Comparison of ENCODE assay signal across 22 mouse cellular contexts in the genomic region with DNA sequence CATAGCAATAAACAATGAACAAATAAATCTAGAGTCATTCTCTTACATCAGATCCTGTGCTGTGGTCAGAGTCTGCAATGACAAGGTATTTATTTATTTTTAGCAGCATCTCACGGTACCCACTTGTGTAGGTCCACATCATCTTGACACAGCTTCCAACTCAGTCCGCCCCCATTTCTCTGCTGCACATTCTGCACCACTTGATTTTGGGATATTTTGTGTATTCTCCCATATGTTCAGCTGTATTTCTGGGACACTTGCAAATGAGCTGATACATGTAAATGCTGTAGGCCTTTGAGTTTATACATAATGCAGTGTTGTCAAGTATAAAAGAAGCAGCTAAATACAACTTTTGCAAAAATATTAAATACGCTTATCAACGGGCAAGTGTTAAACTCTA.
DNase-seq lines count a peak whose midpoint lies in the region; TF ChIP-seq lines count a peak whose summit lies in the region.
"Had no signal": no experiment of that assay in that cellular context is flagged by ENCODE, and none has a peak within 500 bp of the region (broad histone marks: within the 10 kb centered on the region; RNA-seq: fewer than 3 reads in every experiment).

No protein-coding gene starts in this region.

- peak overlapping the region; percentile 72 for H3K27ac ChIP-seq in left cerebral cortex, adult 2 months
- H3K27ac ChIP-seq: embryonic facial prominence, embryonic 13.5 days; forebrain, embryonic 12.5 days; hindbrain, embryonic 13.5 days; liver, embryonic 13.5 days had no signal

- TF ChIP-seq CTCF in left cerebral cortex, adult 2 months (IDR thresholded peaks at IDR 0.05): no peak

- no peak overlapping the region for H3K4me3 ChIP-seq in left cerebral cortex, adult 2 months
- H3K4me3 ChIP-seq: embryonic facial prominence, embryonic 13.5 days; erythroblast, embryonic 14.5 days; forebrain, embryonic 12.5 days; heart, embryonic 12.5 days; hindbrain, embryonic 13.5 days; liver, embryonic 13.5 days had no signal

- DNase-seq in left cerebral cortex, adult 11 months (ENCODE audit: low spot score): peak; percentile 73
- no peak for DNase-seq in left cerebral cortex, postnatal 4 days
- peak; percentile 17 to 44 for DNase-seq in left cerebral cortex, adult 2 months (ENCODE audit: extremely low spot score in 1 of 2, low spot score in 2 of 2)
- DNase-seq in right cerebral cortex, adult 2 months (ENCODE audit: low spot score in 2 of 2): peak; percentile 60 to 64
- no peak for DNase-seq in spleen, postnatal 14 days (ENCODE audit: low spot score in 2 of 2)
- DNase-seq in adrenal gland, adult (ENCODE audit: inconsistent age in 2 of 2, low spot score in 1 of 2): no peak
- no peak for DNase-seq in heart, postnatal 14 days
- DNase-seq: cerebellum, adult 2 months; cerebellum, postnatal 36 days; embryo, embryonic 11 days; gastrocnemius, postnatal 10 days; heart, postnatal 10 days; kidney, adult 11 months; layer of hippocampus, postnatal 36 days; liver, embryonic 13.5 days; lung, adult 2 months; lung, postnatal 14 days had no signal

- intact Hi-C loops in left cerebral cortex, postnatal 4 days (cut with DNase I): no loop called here
- intact Hi-C loops in left cerebral cortex, adult 2 months (cut with DNase I): loop anchor here (1.0 to 5.0 kb wide), 9 partner anchors 93 to 908 kb away; no protein-coding TSS in a partner anchor
- intact Hi-C loops in heart, postnatal 14 days (cut with DNase I): no loop called here

Comparison
In these comparisons a context has a peak if more than half of its experiments do, and no peak if none do; other contexts are left out.
1. DNase-seq: peak in left cerebral cortex, adult 11 months (single experiment), left cerebral cortex, adult 2 months (2 of 2) and right cerebral cortex, adult 2 months (2 of 2); none in left cerebral cortex, postnatal 4 days (single experiment), spleen, postnatal 14 days (0 of 2), adrenal gland, adult (0 of 2) and heart, postnatal 14 days (0 of 2).